Mouse (Mus musculus): ENCODE data around the gene Nwd1.

GRCm38 (mm10) chr8:72720541-72720940 lies 74.0 kb downstream of the Nwd1 start:
- TF ChIP-seq POLR2A (IDR thresholded peaks at IDR 0.05; ENCODE audit: extremely low read depth, insufficient read depth, low read length) (no peak), CTCF (IDR thresholded peaks at IDR 0.05; ENCODE audit: low read depth, low read length) (no peak)
